Mouse (Mus musculus) midbrain, embryonic 16.5 days (tissue): ENCODE data around the gene Ppt2. TPM values are rescaled to one million over a fixed set of nuclear protein-coding genes. Genes with fewer than 3 reads are reported as not detected.

ENCODE experiments used
- ATAC-seq: fragments of 200-750 bp; cut with Nextera tagmentation; 2 replicates; pipeline ENCODE4 v1.8.0; 2017; ENCODE audit warnings: moderate TSS enrichment
- H3K27ac ChIP-seq: fragments of 300-500 bp; sonication (generic); 2 replicates; pipeline ENCODE4 v1.5.1; 2014; ENCODE audit warnings: mild to moderate bottlenecking, low read length, mixed read lengths
- H3K27me3 ChIP-seq: fragments of 300-500 bp; sonication (generic); 2 replicates; pipeline ENCODE4 v1.6.1; 2014; ENCODE audit warnings: low read depth, low read length, mixed read lengths; ENCODE audit not compliant: control insufficient read depth, insufficient read depth
- H3K36me3 ChIP-seq: fragments of 300-500 bp; sonication (generic); 2 replicates; pipeline ENCODE4 v1.6.1; 2014; ENCODE audit warnings: mild to moderate bottlenecking, low read length, moderate library complexity, mixed read lengths; ENCODE audit not compliant: control insufficient read depth, insufficient read depth
- H3K4me1 ChIP-seq: fragments of 300-500 bp; sonication (generic); 2 replicates; pipeline ENCODE4 v1.6.1; 2014; ENCODE audit warnings: mild to moderate bottlenecking, low read length, mixed read lengths; ENCODE audit not compliant: control insufficient read depth, insufficient read depth
- H3K4me2 ChIP-seq: fragments of 300-500 bp; sonication (generic); 2 replicates; pipeline ENCODE4 v1.6.1; 2014; ENCODE audit warnings: mild to moderate bottlenecking, low read length, mixed read lengths
- H3K4me3 ChIP-seq: fragments of 300-500 bp; sonication (generic); 2 replicates; pipeline ENCODE4 v1.5.1; 2014; ENCODE audit warnings: low read depth, mild to moderate bottlenecking, low read length, moderate library complexity, mixed read lengths
- H3K9ac ChIP-seq: fragments of 300-500 bp; sonication (generic); 2 replicates; pipeline ENCODE4 v1.6.1; 2014; ENCODE audit warnings: low read depth, low read length, mixed read lengths
- H3K9me3 ChIP-seq: fragments of 300-500 bp; sonication (generic); replicated peaks from 2 replicates; pipeline ENCODE4 v1.6.1; 2014; ENCODE audit warnings: mild to moderate bottlenecking, low read length, mixed read lengths; ENCODE audit not compliant: control insufficient read depth, poor library complexity, severe bottlenecking
- WGBS: fragments of 180-500 bp; shearing (Covaris S2); extraction: QIAGEN DNeasy Blood & Tissue Kit; methylation state at CpG from one replicate; pipeline ENCODE4 v1.1.7; 2014; 5-methylcytosine and 5-hydroxymethylcytosine counted together
- polyA plus RNA-seq: library from polyadenylated mRNA; unstranded; fragments of >200 nt; fragmentation: Nextera tagmentation; extraction: Ambion mirVana; gene quantifications from 2 replicates; pipeline ENCODE4 v1.2.1, GENCODE M21; 2015

The Ppt2 gene
- polyA plus RNA-seq, 1 experiment from 2014 or later = 21.0 TPM

GRCm38 (mm10) chr17:34670235-34670634, 41.9 kb upstream of the Ppt2 start, which contains the start of gene Tnxb:
TSS of gene Tnxb (plus strand) at chr17:34670535.
- no peaks in the 10 kb centered on the region for H3K9me3 ChIP-seq
- no peaks in the 10 kb centered on the region for H3K36me3 ChIP-seq
- peak within 1 kb of the TSS; percentile 69 for H3K4me2 ChIP-seq
- peaks cover 9% of the 10 kb centered on the region; the same call in 1 of the 2 replicates for H3K4me1 ChIP-seq
- H3K4me3 ChIP-seq = peak within 1 kb of the TSS; percentile 43
- no peak within 1 kb of the TSS for H3K27ac ChIP-seq
- no peak for ATAC-seq
- peaks cover 50% of the 10 kb centered on the region for H3K27me3 ChIP-seq
- H3K9ac ChIP-seq = peak within 1 kb of the TSS; percentile 54
- WGBS = 72% methylated on average over 7 of the region's 7 CpGs

DNA sequence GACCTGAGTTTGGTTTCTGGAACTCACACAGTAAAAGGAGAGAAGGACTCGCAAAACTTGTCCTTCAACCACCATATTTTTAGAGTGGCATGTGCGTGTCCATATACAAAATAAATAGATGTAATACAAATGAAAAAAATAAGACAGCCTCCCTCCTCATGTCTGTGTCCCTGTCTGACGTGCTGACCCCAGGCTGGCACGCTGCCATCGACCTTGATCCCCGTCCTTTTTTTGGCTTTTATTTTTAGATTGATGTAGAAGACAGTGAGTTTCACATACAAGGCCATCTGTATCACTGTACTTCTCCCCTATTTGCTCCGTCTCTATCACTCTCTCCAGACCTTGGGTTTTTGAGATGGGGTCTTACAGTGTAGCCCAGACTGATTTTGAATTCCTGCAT, 36.2 kb upstream of the Ppt2 start:
- H3K9me3 ChIP-seq = no peaks in the 10 kb centered on the region
- no peak overlapping the region for H3K4me3 ChIP-seq
- H3K4me2 ChIP-seq = no peak overlapping the region
- ATAC-seq = no peak
- WGBS = 73% methylated on average over 7 of the region's 7 CpGs
- peaks cover 16% of the 10 kb centered on the region for H3K27me3 ChIP-seq
- H3K4me1 ChIP-seq = no peaks in the 10 kb centered on the region
- no peak overlapping the region for H3K9ac ChIP-seq
- H3K36me3 ChIP-seq = no peaks in the 10 kb centered on the region
- H3K27ac ChIP-seq = no peak overlapping the region

- 61% methylated on average over 1 of the region's 1 CpGs for WGBS
- Histone ChIP-seq H3K9ac (no peak overlapping the region), H3K4me2 (no peak overlapping the region), H3K4me3 (no peak overlapping the region), H3K27me3 (peaks cover 14% of the 10 kb centered on the region), H3K36me3 (no peaks in the 10 kb centered on the region), H3K9me3 (no peaks in the 10 kb centered on the region), H3K27ac (no peak overlapping the region), H3K4me1 (no peaks in the 10 kb centered on the region)
- no peak for ATAC-seq
These were observed 35.2 kb upstream of the Ppt2 start for GRCm38 (mm10) chr17:34663558-34663957.

GRCm38 (mm10) chr17:34662978-34663377, 34.7 kb upstream of the Ppt2 start:
- 88% methylated on average over 8 of the region's 8 CpGs for WGBS
- Histone ChIP-seq H3K4me1 (no peaks in the 10 kb centered on the region), H3K27me3 (peaks cover 14% of the 10 kb centered on the region), H3K9ac (no peak overlapping the region), H3K36me3 (no peaks in the 10 kb centered on the region), H3K9me3 (no peaks in the 10 kb centered on the region), H3K27ac (no peak overlapping the region), H3K4me2 (no peak overlapping the region), H3K4me3 (no peak overlapping the region)
- no peak for ATAC-seq

GRCm38 (mm10) chr17:34662468-34662867, 34.2 kb upstream of the Ppt2 start:
- Histone ChIP-seq H3K27me3 (peaks cover 14% of the 10 kb centered on the region), H3K9me3 (no peaks in the 10 kb centered on the region), H3K36me3 (no peaks in the 10 kb centered on the region), H3K4me1 (no peaks in the 10 kb centered on the region), H3K27ac (no peak overlapping the region), H3K4me2 (no peak overlapping the region), H3K4me3 (no peak overlapping the region), H3K9ac (no peak overlapping the region)
- ATAC-seq = no peak
- WGBS = 88% methylated on average over 1 of the region's 1 CpGs

DNA sequence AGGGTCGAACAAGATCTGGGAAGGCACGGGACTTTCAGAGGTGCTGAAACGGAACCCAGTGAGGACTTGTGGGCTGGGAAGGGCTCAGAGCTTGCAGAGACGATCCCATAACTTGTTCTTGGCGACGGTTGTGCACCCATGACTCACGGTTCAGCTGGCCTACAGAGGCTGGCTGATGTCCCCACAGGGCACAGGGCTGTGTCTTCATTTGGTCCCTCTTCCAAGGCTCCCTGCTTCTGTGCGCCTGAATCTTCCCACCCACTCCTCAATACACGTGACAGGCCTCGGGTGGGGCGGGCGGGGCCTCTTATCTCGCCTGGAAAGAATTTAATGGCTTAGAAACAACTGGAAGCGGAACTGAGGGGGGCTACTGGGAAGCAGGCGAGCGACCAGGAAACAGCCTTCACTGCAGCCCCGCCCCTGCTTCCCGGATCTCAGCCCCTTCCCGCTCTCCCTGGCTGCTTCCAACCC, 32.8 kb upstream of the Ppt2 start:
- ATAC-seq = no peak
- Histone ChIP-seq H3K9ac (no peak overlapping the region), H3K9me3 (no peaks in the 10 kb centered on the region), H3K27me3 (peaks cover 14% of the 10 kb centered on the region), H3K4me1 (no peaks in the 10 kb centered on the region), H3K4me3 (no peak overlapping the region), H3K36me3 (no peaks in the 10 kb centered on the region), H3K4me2 (peak overlapping the region; percentile 37), H3K27ac (no peak overlapping the region)
- WGBS = 9% methylated on average over 19 of the region's 19 CpGs

DNA sequence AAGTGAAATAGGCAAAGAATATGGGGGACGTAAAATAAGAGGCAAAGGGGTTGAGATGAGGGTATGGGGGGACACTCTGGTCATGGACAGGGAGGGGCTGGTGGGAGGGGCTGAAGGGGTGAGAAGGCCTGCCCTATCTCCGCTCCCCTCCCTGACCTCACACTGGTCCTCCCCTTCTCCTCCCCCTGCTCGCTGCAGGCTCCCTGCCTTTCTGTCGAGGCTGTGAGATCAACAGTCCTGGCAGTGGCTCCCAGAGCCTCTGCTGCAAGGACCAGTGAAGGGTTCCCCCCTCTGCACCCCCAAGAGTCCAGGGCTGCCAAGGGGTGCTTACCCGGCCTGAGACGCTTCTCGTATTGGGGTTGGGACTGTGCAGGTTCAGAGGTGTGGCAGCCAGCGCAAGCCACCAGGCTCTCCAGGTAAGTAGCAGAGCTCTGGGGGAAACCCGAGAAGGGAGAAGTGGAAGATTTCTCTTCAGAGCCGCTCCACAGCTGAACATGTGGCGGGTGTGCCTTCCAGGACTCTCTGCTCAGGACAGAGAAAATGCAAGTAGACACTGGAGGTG, 32.0 kb upstream of the Ppt2 start:
- Histone ChIP-seq H3K36me3 (no peaks in the 10 kb centered on the region), H3K4me3 (no peak overlapping the region), H3K9me3 (no peaks in the 10 kb centered on the region), H3K9ac (no peak overlapping the region), H3K27ac (no peak overlapping the region), H3K27me3 (peaks cover 14% of the 10 kb centered on the region), H3K4me1 (no peaks in the 10 kb centered on the region), H3K4me2 (no peak overlapping the region)
- no peak for ATAC-seq
- 38% methylated on average over 10 of the region's 11 CpGs for WGBS

- Histone ChIP-seq H3K36me3 (no peaks in the 10 kb centered on the region), H3K4me1 (no peaks in the 10 kb centered on the region), H3K9ac (no peak overlapping the region), H3K4me2 (no peak overlapping the region), H3K27me3 (peaks cover 14% of the 10 kb centered on the region), H3K9me3 (no peaks in the 10 kb centered on the region), H3K4me3 (no peak overlapping the region), H3K27ac (no peak overlapping the region)
- ATAC-seq = no peak
- WGBS = 68% methylated on average over 3 of the region's 3 CpGs
These were observed 31.5 kb upstream of the Ppt2 start for GRCm38 (mm10) chr17:34659897-34660214.

- ATAC-seq = no peak
- H3K4me1 ChIP-seq = no peaks in the 10 kb centered on the region
- H3K9ac ChIP-seq = no peak overlapping the region
- no peak overlapping the region for H3K4me3 ChIP-seq
- H3K4me2 ChIP-seq = no peak overlapping the region
- peaks cover 14% of the 10 kb centered on the region for H3K27me3 ChIP-seq
- no peaks in the 10 kb centered on the region for H3K9me3 ChIP-seq
- 69% methylated on average over 12 of the region's 12 CpGs for WGBS
- H3K27ac ChIP-seq = no peak overlapping the region
- no peaks in the 10 kb centered on the region for H3K36me3 ChIP-seq
These were observed 31.0 kb upstream of the Ppt2 start for GRCm38 (mm10) chr17:34659181-34659896.
